Mouse (Mus musculus) left cerebral cortex, adult 18-20 months (tissue): ENCODE data around the gene Tprkb. TPM values are rescaled to one million over a fixed set of nuclear protein-coding genes. Genes with fewer than 3 reads are reported as not detected.
"Not testable (repeated sequence)": the region's sequence is repeated elsewhere in the genome, so short reads cannot be mapped to it uniquely, and the experiment has no call there.

Experiments
- DNase-seq, 2 experiments: peaks; one replicate each; pipeline ENCODE4 v3.0.0; 2021 to 2022; ENCODE audit warnings: low spot score in 2 of 2, mixed read lengths in 1 of 2
- total RNA-seq, 2 experiments: library from RNA; stranded (reverse); gene quantifications; 2 replicates each; pipeline ENCODE4 v1.2.3; 2021

The Tprkb gene
- total RNA-seq, 2 experiments from 2014 or later, result 51.6 to 55.3 TPM

DNA sequence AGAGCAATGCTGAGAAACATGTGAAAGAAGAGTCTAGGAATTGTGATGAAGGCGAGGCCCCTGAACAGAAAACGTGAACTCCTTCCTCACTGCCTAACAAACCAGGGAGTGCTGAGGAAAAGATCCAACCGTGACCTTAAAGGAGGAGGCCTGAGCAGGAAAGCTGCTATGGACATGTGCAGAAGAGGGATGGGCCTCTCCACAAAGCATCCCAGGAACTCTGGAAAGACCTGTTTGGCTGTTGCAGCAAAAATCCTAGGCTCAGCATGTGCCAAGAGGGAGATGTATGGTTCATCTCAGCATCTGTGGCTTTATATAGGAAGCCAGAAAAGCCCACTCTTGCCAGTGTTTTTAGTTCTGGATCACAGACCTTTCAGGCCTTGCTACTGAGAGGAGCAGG is 61.0 kb downstream of the Tprkb start:
- DNase-seq, result no peak

DNA sequence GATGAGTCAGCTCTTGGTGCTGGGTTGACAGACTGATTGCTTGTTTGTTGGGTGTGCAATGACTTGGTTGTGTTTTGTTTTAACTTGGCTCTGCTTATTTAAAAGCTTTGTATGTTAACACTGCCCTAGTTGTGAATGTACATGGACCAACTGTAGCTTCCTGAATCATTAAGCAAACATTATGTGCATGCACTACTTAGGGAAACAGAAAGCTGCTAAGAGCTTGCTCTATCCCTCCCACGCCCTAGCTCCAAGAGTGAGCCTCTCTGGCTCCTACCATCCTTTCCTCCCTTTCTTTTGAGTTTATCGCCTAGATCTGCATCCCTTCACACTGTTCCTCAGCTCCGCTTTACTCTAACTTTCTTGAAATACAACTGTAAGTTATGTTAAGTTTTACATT is 61.7 kb downstream of the Tprkb start:
- no peak for DNase-seq

DNA sequence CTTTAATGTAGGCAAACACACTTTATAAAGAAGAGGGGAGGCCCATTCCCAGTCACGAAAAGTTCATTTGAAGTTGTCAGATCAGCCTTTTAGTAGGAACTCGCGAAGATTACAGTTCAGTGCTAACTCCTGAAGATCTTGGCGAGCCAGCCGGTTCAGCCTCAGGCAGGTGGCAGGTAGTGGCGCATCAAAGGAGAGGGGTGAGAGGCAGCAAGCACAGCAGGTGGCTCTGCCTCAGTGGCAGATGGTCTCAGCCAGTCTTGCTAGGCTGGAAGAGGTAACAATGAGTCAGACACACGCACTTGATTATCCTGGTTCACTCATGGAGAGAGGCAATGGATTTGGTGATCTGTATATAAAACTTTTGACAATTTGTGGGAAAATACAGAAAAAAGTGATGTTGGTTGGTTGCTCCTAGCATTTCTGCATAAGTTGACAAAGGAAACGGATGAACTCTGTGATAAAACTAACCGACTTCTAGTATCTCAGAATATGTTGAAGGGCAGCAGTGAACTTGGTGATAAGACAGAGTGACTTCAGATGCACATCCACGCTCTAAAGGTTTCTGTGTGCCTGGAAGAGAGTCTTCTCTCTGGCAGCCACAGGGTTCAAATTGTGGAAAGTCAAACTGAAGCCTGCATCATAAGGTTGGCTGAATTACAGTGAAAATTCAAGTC is 63.4 kb downstream of the Tprkb start:
- DNase-seq, result no peak

DNA sequence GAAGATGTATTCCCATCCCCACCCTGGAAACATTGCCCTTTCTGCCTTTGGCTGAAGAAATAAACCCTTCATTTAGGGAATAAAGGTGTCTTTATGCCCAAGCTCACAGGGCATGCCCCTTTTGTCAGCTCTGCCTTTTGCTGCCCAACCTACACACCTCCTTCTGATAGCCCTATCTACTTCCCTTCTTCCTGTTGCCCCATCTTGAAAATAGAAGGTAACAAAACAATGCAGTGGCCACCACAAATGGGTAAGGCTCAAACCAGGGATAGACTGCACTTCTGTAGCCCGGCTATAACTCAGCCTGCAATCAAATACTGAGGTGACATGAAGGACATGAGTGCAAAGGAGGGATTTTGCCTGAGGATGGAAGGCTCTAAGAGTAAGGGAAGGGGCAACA is 64.1 kb downstream of the Tprkb start:
- no peak for DNase-seq

DNA sequence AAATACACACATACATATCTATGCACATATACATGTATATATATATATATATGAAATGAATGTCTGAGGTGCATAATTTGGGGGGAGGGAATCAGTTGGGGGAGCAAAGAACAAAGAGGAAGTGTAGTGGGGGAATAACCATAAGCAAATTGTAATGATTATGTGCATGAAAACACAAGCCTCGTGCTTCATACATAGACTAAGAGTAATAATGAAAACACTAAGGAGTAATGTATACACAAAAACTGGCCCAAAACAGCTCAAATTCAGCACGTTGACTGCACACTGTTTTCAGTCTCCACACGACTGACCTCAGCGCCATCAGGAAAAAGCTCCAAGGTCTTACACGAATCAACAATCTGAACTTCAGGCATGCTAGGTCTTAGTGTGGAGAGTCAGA is 64.6 kb downstream of the Tprkb start:
- DNase-seq, result no peak

DNA sequence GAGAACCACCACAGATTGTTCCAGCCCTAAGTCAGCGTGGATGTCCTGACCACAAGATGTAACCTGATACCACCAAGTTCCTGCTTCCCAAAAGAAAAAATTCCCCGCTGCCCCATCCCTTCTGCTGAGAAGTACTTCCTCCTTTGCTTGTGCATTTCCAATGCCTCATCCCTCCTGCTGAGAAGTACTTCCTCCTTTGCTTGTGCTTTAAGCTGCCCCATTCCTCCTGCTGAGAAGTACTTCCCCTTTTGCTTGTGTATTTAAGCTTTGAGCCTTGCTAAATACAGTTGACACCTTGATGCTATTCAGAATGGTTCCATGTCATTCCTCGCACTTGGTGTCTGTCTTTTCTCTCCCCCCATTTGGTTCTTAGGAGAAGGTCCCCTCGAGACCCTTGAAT is 67.1 kb downstream of the Tprkb start:
- DNase-seq, result not testable (repeated sequence)

Other genes with a start within 250 kb of the Tprkb start
- gene Nat8f7, start 198.7 kb upstream of the Tprkb start, total RNA-seq, result 1 to 10 TPM; 4.5 TPM
- gene Nat8f3, start 146.1 kb upstream of the Tprkb start, total RNA-seq, result 1 to 10 TPM; 3.3 to 4.1 TPM
- 1 to 10 TPM; 1.1 to 1.6 TPM for gene Nat8f6, start 90.9 kb upstream of the Tprkb start, total RNA-seq
- 1 to 10 TPM; 7.4 to 8.2 TPM for gene Nat8f5, start 90.9 kb upstream of the Tprkb start, total RNA-seq
- gene Nat8, start 79.8 kb upstream of the Tprkb start, total RNA-seq, result 1 to 10 TPM; 3.2 to 4.4 TPM
- 1 to 10 TPM; 2.4 to 2.5 TPM for gene Nat8f2, start 42.7 kb upstream of the Tprkb start, total RNA-seq
- gene Nat8f4, start 7.0 kb upstream of the Tprkb start, total RNA-seq, result 1 to 10 TPM; 6.2 to 7.6 TPM
- 10 to 100 TPM; 24.7 to 26.1 TPM for gene Nat8f1, start 3.8 kb downstream of the Tprkb start, total RNA-seq
- gene Dusp11, start 49.8 kb downstream of the Tprkb start, total RNA-seq, result 10 to 100 TPM; 66.0 to 70.4 TPM
- gene Figla, start 104.3 kb downstream of the Tprkb start, total RNA-seq, result not detected
- gene Add2, start 116.8 kb downstream of the Tprkb start, total RNA-seq, result 100 to 1,000 TPM; 199 to 218 TPM